Mouse (Mus musculus): ENCODE results near the gene Espn.

The Espn gene

GRCm38 (mm10) chr4:152072121-152072601 lies 80.0 kb downstream of the Espn start, which contains the start of gene Plekhg5:
TSS of gene Plekhg5 (plus strand) at chr4:152072498.
- no peak for DNase-seq (ENCODE audit: extremely low read depth, low read depth)

GRCm38 (mm10) chr4:152070494-152071396 lies 81.4 kb downstream of the Espn start:
- DNase-seq (ENCODE audit: extremely low read depth, low read depth): no peak
